Mouse (Mus musculus) frontal cortex, adult (tissue): ENCODE results near the gene Alox5.

Experiments used
- ATAC-seq: cut with Nextera tagmentation; 2 replicates; pipeline ENCODE4 v1.9.2; 2017; ENCODE audit warnings: mild to moderate bottlenecking, moderate library complexity, mixed read lengths; ENCODE audit not compliant: low TSS enrichment

Gene Alox5

GRCm38 (mm10) chr6:116385194-116386044 lies 75.6 kb downstream of the Alox5 start:
- ATAC-seq = no peak

DNA sequence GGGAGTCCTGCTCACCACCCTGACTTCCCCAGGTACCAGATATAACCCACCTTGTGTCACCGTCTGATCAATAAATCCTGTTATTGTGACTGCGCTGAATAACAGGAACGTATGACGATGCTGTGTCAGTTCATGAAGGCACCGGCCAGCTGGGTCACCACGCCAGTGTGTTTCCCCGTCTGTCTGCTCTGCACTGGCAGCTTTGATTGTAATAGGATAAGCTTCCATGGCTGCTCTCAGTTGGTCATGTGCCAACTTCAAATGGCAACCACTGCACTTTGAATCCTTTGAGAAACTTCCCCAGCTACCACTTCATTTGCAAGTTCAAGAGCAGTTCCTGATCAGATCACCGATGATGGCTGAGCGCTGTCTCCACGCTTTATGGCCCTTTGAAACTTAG lies 77.4 kb downstream of the Alox5 start:
- no peak for ATAC-seq

DNA sequence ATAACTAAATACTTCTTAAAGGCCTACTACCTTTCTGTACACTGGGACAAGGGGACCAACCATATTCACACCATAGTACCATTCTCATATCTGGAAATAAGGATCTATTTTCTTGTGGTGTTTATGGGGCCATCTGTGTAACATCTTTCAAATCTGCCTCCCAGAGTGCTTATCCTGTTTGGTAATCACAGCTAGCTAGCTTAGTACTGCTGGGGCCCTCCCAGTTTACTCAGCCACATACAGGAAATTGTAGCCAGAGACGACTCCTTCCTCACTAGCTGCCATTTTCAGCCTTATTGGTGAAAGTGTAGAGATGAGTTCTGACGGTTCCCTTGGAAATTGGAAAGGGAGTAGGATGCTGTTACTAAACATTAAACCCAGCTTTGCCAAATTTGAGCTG lies 79.4 kb downstream of the Alox5 start:
- no peak for ATAC-seq

- ATAC-seq = no peak
Measured at GRCm38 (mm10) chr6:116380157-116380556, 80.8 kb downstream of the Alox5 start.

GRCm38 (mm10) chr6:116378892-116379291 lies 82.1 kb downstream of the Alox5 start:
- ATAC-seq = no peak

- no peak for ATAC-seq
Measured at GRCm38 (mm10) chr6:116374618-116375017, 86.4 kb downstream of the Alox5 start.

GRCm38 (mm10) chr6:116374136-116374535 lies 86.8 kb downstream of the Alox5 start:
- no peak for ATAC-seq

DNA sequence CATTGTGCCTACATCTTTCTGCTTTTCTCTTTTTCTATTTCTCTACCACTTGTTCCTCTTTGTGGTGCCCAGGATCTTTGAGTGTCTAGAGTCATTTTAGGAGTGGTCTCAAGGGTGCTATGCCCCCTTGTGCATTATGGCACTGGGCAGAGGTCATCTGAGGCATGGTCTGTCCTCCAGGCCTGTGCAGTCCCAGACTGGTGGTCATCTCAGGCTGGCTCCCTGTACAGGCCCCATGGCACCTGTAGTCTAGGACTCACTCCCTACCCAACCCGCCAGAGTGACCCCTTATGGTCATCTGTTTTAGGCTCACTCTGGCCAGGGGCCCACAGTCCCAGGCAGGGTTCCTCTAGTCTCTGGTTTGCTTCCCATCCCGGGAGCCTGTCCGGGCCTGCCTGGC lies 89.5 kb downstream of the Alox5 start:
- ATAC-seq = no peak

DNA sequence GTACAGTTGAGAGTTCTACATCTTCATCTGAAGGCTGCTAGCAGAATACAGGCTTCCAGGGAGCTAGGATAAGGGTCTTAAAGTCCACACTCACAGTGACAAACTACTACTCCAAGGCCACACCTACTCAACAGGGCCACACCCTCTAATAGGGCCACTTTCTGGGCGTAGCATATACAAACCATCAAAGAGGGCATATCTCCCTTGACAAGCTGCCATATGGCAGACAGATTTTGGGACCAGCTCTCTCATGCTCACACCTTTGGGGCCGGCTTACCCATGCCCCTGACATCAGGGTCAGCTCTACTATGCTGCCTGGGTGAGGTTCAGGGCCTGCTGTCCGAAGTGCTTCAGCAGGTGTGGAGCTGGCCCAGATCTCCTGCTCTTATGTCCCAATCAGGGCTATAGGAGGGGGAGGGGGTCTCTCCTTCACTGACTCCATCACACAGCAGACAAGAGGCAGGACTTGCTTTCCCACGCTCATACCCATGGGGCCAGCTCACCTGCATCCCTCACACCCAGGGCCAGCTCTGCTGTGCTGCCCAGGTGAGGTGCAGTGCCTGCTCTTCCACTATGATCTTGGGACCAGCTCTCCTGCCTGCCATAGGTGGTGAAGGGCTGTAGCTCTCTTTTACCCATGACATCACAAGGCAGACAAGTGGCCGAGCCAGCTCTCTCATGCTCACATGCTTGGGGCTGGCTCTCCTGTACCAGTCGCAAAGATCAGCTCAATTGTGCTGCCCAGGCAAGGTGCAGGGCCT lies 90.6 kb downstream of the Alox5 start:
- ATAC-seq = no peak

- ATAC-seq = no peak
Measured at GRCm38 (mm10) chr6:116369811-116370210, 91.2 kb downstream of the Alox5 start.

DNA sequence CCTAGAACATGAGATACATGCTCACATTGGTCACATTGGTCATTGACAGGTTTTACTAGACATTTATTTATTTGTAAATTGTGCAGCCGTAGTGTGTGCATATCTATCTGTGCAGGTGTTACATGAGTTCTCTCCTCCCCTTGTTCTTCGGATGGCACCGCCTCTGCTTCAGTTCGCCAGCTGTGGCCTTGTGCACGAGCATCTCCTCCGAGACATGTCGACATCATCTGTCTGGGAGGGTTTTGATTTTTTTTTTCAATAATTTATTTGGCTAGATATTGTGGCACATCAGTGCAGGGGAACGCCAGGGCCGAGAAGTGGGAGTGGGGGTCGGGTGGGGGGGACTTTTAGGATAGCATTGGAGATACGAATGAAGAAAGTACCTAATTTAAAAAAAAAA lies 93.0 kb downstream of the Alox5 start:
- ATAC-seq = no peak

DNA sequence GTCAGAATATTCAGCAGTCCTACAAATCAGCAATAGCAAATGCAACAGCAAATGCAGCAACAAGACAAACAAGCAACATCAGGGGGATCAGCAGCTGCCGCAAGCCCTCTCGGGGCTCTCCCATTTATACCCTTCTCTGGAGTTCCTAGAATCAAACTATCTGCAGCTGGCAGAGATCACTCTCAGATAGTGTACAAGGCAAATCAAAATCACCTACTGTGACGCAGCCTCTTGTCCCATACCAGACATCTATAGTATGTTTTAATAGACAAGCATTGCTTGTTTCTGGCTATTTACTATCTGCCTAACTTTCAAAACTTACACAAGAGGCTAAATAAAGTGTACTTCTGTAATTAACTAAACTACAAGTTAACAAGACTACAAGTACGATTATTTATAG lies 99.0 kb downstream of the Alox5 start:
- ATAC-seq = no peak

DNA sequence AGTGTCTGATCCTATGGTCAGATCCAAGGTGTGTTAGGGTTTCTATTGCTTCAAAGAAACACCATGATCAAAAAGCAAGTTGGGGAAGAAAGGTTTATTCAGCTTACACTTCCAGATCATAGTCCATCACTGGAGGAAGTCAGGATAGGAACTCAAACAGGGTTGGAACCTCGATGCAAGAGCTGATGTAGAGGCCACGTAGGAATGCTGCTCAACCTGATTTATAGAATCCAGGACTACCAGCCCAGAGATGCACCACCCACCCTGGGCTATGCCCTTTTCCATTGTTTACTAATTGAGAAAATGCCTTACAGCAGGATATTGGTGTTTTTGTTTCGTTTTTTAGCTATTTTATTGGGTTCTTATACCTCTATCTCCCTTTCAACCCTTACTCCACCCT lies 99.5 kb downstream of the Alox5 start:
- ATAC-seq = no peak
